Comparison of ENCODE assay signal across 8 mouse cellular contexts in genomic region chr9:40376139-40376541, GRCm38 (mm10).
DNase-seq lines count a peak whose midpoint lies in the region; ATAC-seq and TF ChIP-seq lines count a peak whose summit lies in the region.

No protein-coding gene starts in this region.

- no peaks in the 10 kb centered on the region for H3K9me3 ChIP-seq in heart, embryonic 10.5 days
- no peaks in the 10 kb centered on the region for H3K9me3 ChIP-seq in hindbrain, postnatal 0 days (ENCODE audit: low read length)

- peak overlapping the region; percentile 42; the same call in 1 of the 2 replicates for H3K27ac ChIP-seq in heart, embryonic 10.5 days
- H3K27ac ChIP-seq in hindbrain, postnatal 0 days, result peak overlapping the region; percentile 59; the same call in 1 of the 2 replicates

- ATAC-seq in hindbrain, postnatal 0 days, result peak; percentile 81

- 0 out of 2 replicates have a peak, but pooled peaks cover 9% of the 10 kb centered on the region for H3K27me3 ChIP-seq in heart, embryonic 10.5 days (ENCODE audit: insufficient read depth, poor library complexity, severe bottlenecking)
- H3K27me3 ChIP-seq in hindbrain, postnatal 0 days (ENCODE audit: insufficient read depth, low read length), result no peaks in the 10 kb centered on the region

- 6% methylated on average over 11 of the region's 11 CpGs for WGBS in heart, embryonic 10.5 days
- WGBS in hindbrain, postnatal 0 days, result 3% methylated on average over 11 of the region's 11 CpGs

- no peaks in the 10 kb centered on the region for H3K36me3 ChIP-seq in heart, embryonic 10.5 days
- no peaks in the 10 kb centered on the region for H3K36me3 ChIP-seq in hindbrain, postnatal 0 days (ENCODE audit: insufficient read depth, low read length)

- H3K9ac ChIP-seq in hindbrain, postnatal 0 days (replicated peaks; ENCODE audit: low read length), result peak overlapping the region; percentile 53

- no peak for DNase-seq in heart, embryonic 10.5 days (ENCODE audit: low spot score)
- DNase-seq in heart, postnatal 14 days, result no peak
- peak; percentile 54 for DNase-seq in embryo, embryonic 9.5 days (ENCODE audit: extremely low spot score)
- peak; percentile 82 for DNase-seq in hindbrain, postnatal 0 days (ENCODE audit: low spot score)
- DNase-seq in left cerebral cortex, adult 11 months (ENCODE audit: low spot score), result peak; percentile 71
- peak; percentile 11 for DNase-seq in lung, postnatal 14 days
- DNase-seq in right cerebral cortex, postnatal 4 days, result peak; percentile 59
- DNase-seq in spleen, postnatal 36 days (ENCODE audit: low spot score in 2 of 2), result no peak

- intact Hi-C loops in heart, postnatal 14 days (cut with DNase I), result no loop called here

- H3K4me3 ChIP-seq in heart, embryonic 10.5 days, result peak overlapping the region; percentile 43
- H3K4me3 ChIP-seq in hindbrain, postnatal 0 days (ENCODE audit: low read length), result peak overlapping the region; percentile 39

- H3K4me2 ChIP-seq in hindbrain, postnatal 0 days (ENCODE audit: low read depth, low read length), result peak overlapping the region; percentile 57

- TF ChIP-seq CTCF in hindbrain, postnatal 0 days (IDR thresholded peaks at IDR 0.05; ENCODE audit: low read depth), result peak; percentile 64

- peaks cover 36% of the 10 kb centered on the region for H3K4me1 ChIP-seq in heart, embryonic 10.5 days
- peaks cover 17% of the 10 kb centered on the region; the same call in 1 of the 2 replicates for H3K4me1 ChIP-seq in hindbrain, postnatal 0 days (ENCODE audit: insufficient read depth, low read length)

Comparison
In these comparisons a context has a peak if more than half of its experiments do, and no peak if none do; other contexts are left out.
1. DNase-seq: peak in embryo, embryonic 9.5 days (single experiment), hindbrain, postnatal 0 days (single experiment), left cerebral cortex, adult 11 months (single experiment), lung, postnatal 14 days (single experiment) and right cerebral cortex, postnatal 4 days (single experiment); none in heart, embryonic 10.5 days (single experiment), heart, postnatal 14 days (0 of 2) and spleen, postnatal 36 days (0 of 2).